Mouse (Mus musculus) heart, adult 2 months (tissue): ENCODE data around the gene Ppp1r7.

Experiments used
- CTCF ChIP-seq: fragments of 200-600 bp; IDR thresholded peaks from 2 replicates; pipeline ENCODE4 v1.8.1; 2022; ENCODE audit warnings: antibody characterized with exemption, mild to moderate bottlenecking, moderate library complexity
- POLR2A ChIP-seq: fragments of 200-500 bp; IDR thresholded peaks from 2 replicates; pipeline ENCODE4 v1.6.1; 2011; ENCODE audit warnings: mild to moderate bottlenecking, low read depth, low read length, control low read depth; ENCODE audit not compliant: insufficient read depth

- TF ChIP-seq CTCF (no peak), POLR2A (no peak)
These were observed 20.0 kb downstream of the Ppp1r7 start for GRCm38 (mm10) chr1:93362661-93363060.
